Mouse (Mus musculus) midbrain, embryonic 10.5 days (tissue): ENCODE results near the gene Sh3d21. TPM values are rescaled to one million over a fixed set of nuclear protein-coding genes. Genes with fewer than 3 reads are reported as not detected.
A peak's percentile ranks its signal among the peaks of the same experiment; 100 is the strongest.
"Not testable (repeated sequence)": the region's sequence is repeated elsewhere in the genome, so short reads cannot be mapped to it uniquely, and the experiment has no call there.

Experiments
- DNase-seq: peaks from one replicate; pipeline ENCODE4 v3.0.0-alpha.2; 2017; ENCODE audit warnings: low spot score
- H3K27ac ChIP-seq: fragments of 300-500 bp; sonication (generic); replicated peaks from 2 replicates; pipeline ENCODE4 v1.5.1; 2016; ENCODE audit warnings: mild to moderate bottlenecking
- H3K27me3 ChIP-seq: fragments of 300-500 bp; sonication (generic); 2 replicates; pipeline ENCODE4 v1.6.1; 2016; ENCODE audit warnings: low read depth, mild to moderate bottlenecking; ENCODE audit not compliant: poor library complexity, severe bottlenecking
- H3K36me3 ChIP-seq: fragments of 300-500 bp; sonication (generic); 2 replicates; pipeline ENCODE4 v1.6.1; 2016; ENCODE audit warnings: mild to moderate bottlenecking, moderate library complexity
- H3K4me1 ChIP-seq: fragments of 300-500 bp; sonication (generic); 2 replicates; pipeline ENCODE4 v1.6.1; 2016
- H3K4me3 ChIP-seq: fragments of 300-500 bp; sonication (generic); 2 replicates; pipeline ENCODE4 v1.5.1; 2016; ENCODE audit warnings: mild to moderate bottlenecking, moderate library complexity
- H3K9me3 ChIP-seq: fragments of 300-500 bp; sonication (generic); replicated peaks from 2 replicates; pipeline ENCODE4 v1.6.1; 2016; ENCODE audit warnings: mild to moderate bottlenecking
- WGBS: fragments of 180-500 bp; shearing (Covaris S2); methylation state at CpG from one replicate; pipeline ENCODE4 v1.1.7; 2016; 5-methylcytosine and 5-hydroxymethylcytosine counted together
- polyA plus RNA-seq: library from polyadenylated mRNA; unstranded; fragments of >200 nt; fragmentation: Nextera tagmentation; extraction: Ambion mirVana; gene quantifications from 2 replicates; pipeline ENCODE4 v1.2.1, GENCODE M21; 2016

Sh3d21 gene
- polyA plus RNA-seq, 1 experiment from 2014 or later, result 0.79 TPM

DNA sequence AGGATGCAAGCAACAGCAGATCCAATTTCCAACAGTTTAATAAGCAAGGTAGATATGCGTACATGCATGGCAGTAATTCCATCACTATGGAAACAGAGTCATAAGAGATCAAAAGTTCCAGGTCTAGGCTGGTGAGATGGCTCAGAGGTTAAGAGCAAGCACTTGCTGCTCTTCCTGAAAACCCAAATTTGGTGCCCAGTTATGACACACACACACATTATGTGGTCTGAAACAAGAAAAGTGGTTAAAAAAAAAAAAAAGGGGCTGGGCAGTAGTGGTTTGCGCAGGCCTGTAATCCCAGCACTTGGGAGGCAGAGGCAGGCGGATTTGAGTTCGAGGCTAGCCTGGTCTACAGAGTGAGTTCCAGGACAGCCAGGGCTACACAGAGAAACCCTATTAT lies 31.6 kb upstream of the Sh3d21 start:
- WGBS, result 98% methylated on average over 4 of the region's 4 CpGs
- H3K4me1 ChIP-seq, result peaks cover 13% of the 10 kb centered on the region
- no peaks in the 10 kb centered on the region for H3K27me3 ChIP-seq
- no peak overlapping the region for H3K4me3 ChIP-seq
- peaks cover 94% of the 10 kb centered on the region for H3K36me3 ChIP-seq
- H3K27ac ChIP-seq, result no peak overlapping the region
- no peak for DNase-seq
- no peaks in the 10 kb centered on the region for H3K9me3 ChIP-seq

DNA sequence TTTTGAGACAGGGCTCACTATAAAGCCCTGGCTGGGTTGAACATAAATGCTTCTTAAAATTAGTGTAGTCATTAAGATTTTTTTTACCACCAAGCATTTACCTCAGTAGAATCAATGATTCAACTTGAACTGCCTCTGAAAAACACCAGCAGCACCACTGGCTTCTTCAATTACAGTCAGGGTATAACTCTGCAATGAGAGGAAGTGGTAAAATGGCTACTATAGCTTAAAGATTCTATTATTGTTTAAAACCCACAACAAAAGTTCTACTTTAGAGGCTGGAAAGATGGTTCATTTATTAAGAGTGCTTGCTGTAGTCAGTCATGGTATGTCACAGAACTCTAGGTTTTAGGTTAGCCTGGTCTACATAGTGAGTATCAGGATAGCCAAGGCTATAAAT lies 30.9 kb upstream of the Sh3d21 start:
- no peak for DNase-seq
- no peaks in the 10 kb centered on the region for H3K27me3 ChIP-seq
- no peaks in the 10 kb centered on the region for H3K9me3 ChIP-seq
- H3K27ac ChIP-seq, result no peak overlapping the region
- no peak overlapping the region for H3K4me3 ChIP-seq
- peaks cover 94% of the 10 kb centered on the region for H3K36me3 ChIP-seq
- H3K4me1 ChIP-seq, result peaks cover 8% of the 10 kb centered on the region; the same call in 1 of the 2 replicates

DNA sequence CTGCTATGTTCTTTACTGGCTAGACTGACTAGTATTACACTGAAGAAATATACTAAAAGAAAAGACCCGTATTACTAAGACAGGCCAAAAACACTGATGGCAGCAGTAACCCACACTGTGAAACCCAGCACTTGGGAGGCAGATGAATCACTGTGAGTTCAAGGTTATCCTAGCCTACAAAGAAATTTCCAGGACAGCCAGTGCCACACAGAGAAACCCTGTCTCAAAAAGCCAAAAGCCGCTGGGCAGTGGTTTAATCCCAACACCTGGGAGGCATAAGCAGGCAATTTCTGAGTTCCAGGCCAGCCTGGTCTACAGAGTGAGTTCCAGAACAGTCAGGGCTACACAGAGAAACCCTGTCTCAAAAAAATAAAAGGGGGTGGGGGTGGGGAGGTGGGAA lies 27.3 kb upstream of the Sh3d21 start:
- no peak for DNase-seq
- WGBS, result 96% methylated on average over 2 of the region's 2 CpGs
- Histone ChIP-seq H3K9me3 (no peaks in the 10 kb centered on the region), H3K4me3 (no peak overlapping the region), H3K4me1 (no peaks in the 10 kb centered on the region), H3K27ac (no peak overlapping the region), H3K27me3 (no peaks in the 10 kb centered on the region), H3K36me3 (peaks cover 96% of the 10 kb centered on the region)

DNA sequence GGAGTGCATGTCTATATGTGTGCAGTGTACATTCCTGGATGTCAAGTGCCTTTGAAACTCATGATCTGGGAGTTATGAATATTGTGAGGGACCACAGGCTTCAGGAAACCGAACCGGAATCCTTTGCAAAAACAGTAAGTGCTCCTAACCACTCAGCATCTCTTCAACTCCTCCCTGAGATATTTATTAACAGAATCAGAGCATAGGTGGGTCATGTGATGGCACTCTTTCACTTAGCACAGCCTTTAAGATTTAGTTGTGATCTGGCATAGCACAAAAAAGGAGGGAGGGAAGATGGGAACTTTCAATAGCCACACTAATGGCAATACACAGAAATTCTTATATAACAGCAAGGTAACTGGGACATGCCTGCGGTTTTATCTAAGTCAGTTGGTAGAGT lies 23.8 kb upstream of the Sh3d21 start:
- Histone ChIP-seq H3K27ac (no peak overlapping the region), H3K36me3 (peaks cover 97% of the 10 kb centered on the region), H3K4me1 (no peaks in the 10 kb centered on the region), H3K4me3 (no peak overlapping the region), H3K27me3 (no peaks in the 10 kb centered on the region), H3K9me3 (no peaks in the 10 kb centered on the region)
- no peak for DNase-seq
- 95% methylated on average over 3 of the region's 3 CpGs for WGBS

DNA sequence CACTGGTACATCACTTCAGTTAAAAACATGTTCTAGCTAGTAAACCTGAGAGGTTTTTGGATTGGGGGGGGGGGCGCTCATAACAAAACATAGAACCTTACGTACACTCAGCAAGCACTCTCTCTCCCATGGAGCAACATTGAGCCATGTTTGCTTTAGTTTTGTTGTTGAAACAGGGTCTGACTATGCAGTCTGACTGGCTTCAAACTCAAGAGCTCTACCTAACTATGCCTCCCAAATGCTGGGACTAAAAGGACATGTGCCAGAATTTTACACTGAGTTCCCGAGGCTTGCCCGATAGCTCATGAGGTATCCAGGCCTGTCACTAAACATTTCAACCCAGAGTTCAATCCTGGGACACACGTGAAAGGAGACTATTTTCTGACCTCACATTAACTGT lies 19.7 kb upstream of the Sh3d21 start:
- H3K27me3 ChIP-seq, result no peaks in the 10 kb centered on the region
- WGBS, result 89% methylated on average over 5 of the region's 5 CpGs
- no peak overlapping the region for H3K4me3 ChIP-seq
- H3K4me1 ChIP-seq, result no peaks in the 10 kb centered on the region
- no peak overlapping the region for H3K27ac ChIP-seq
- DNase-seq, result no peak
- H3K36me3 ChIP-seq, result peaks cover 95% of the 10 kb centered on the region
- H3K9me3 ChIP-seq, result no peaks in the 10 kb centered on the region

DNA sequence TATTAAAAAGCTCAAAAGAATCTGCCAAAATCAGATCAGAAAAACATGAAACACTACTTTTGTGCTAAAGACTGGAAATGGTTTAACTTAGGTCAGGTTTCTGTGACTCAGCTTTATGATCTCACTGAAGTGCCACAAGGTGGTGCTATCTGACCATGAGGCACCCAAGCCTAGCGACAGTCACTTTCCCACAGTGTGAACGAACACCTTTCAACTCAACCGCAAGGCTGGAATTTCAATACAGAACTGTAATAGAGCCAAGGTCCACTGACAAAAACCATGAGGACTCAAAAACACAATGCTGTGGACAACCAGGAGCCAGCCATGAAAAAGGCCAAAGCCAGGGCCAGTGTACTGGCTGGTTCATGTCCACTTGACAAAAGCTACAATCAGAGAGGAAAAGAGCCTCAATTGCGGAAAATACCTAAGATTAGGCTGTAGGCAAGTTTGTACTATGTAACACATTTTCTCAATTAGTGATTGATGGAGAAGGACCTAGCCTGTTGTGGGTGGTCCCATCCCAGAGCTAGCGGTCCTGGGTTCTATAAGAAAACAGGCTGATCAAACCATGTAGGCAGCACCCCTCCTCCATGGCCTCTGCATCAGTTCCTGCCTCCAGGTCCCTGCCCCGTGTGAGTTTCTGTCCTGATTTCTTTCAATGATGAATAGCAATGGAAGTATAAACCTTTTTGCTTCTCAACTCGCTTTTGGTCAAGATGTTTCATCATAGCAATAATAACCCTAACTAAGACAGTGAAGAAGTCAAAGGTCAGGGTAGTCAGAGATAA lies 18.1 kb upstream of the Sh3d21 start:
- no peak overlapping the region for H3K27ac ChIP-seq
- no peak for DNase-seq
- no peaks in the 10 kb centered on the region for H3K4me1 ChIP-seq
- 80% methylated on average over 7 of the region's 7 CpGs for WGBS
- no peak overlapping the region for H3K4me3 ChIP-seq
- no peaks in the 10 kb centered on the region for H3K27me3 ChIP-seq
- H3K36me3 ChIP-seq, result peaks cover 97% of the 10 kb centered on the region
- no peaks in the 10 kb centered on the region for H3K9me3 ChIP-seq

DNA sequence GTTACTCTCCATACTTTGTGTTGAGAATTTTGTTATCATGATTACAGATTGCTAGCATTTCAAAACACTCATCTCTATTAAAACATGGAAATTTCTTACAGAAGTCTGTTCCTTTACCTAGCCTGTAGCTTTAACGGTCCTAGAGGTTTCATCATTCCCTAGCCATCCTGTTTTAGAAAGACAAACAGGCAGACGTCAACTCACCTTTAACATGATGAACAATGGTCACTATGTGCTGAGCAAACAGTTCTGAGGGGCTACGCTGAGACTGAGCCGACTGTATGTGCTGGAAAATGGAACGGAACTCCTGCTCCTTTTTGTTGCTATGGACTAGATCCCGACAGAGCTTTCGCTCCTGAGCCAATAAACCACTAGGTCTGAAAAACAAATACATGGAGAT lies 12.7 kb upstream of the Sh3d21 start:
- not testable (repeated sequence) for DNase-seq, H3K27me3 ChIP-seq, H3K27ac ChIP-seq, H3K9me3 ChIP-seq, H3K4me3 ChIP-seq, H3K4me1 ChIP-seq
- WGBS, result 95% methylated on average over 7 of the region's 7 CpGs
- peaks cover 97% of the 10 kb centered on the region for H3K36me3 ChIP-seq

DNA sequence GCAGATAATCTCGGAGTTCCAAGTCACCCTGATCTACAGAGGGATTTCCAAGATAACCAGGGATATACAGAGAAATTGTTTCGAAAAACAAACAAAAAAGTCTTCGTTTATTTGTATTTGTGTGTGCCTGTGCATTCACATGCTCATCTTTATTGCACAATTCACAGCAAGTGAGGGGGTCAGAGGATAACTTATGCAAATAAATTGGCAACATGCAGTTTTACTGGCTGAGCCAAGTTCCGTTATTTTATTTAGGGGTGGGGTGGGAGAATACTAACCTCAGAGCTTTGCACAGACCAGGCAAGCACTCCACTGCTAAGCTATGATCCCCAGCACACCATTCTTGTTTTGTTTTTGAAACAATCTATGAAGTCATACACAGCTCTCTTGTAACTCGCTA lies 10.5 kb upstream of the Sh3d21 start:
- no peaks in the 10 kb centered on the region for H3K4me1 ChIP-seq
- no peaks in the 10 kb centered on the region for H3K9me3 ChIP-seq
- H3K27ac ChIP-seq, result no peak overlapping the region
- no peak for DNase-seq
- no peaks in the 10 kb centered on the region for H3K27me3 ChIP-seq
- no peak overlapping the region for H3K4me3 ChIP-seq
- H3K36me3 ChIP-seq, result peaks cover 97% of the 10 kb centered on the region
- 93% methylated on average over 5 of the region's 5 CpGs for WGBS

DNA sequence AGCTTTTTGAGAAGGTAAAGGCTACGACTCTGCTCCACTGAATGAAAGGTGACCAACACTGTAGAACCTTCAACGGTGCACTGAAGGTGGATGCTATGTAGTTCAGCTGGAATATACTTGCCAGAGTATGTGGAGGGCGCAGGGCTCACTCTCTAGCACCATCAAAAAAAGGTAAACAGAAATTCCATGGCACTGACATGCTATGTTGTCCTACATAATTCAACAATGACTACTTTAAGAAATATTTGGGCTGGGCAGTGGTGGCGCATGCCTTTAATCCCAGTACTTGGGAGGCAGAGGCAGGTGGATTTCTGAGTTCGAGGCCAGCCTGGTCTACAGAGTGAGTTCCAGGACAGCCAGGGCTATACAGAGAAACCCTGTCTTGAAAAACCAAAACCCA lies 7.4 kb upstream of the Sh3d21 start:
- WGBS, result 98% methylated on average over 5 of the region's 5 CpGs
- not testable (repeated sequence) for H3K4me1 ChIP-seq, H3K27ac ChIP-seq, DNase-seq, H3K9me3 ChIP-seq, H3K4me3 ChIP-seq, H3K27me3 ChIP-seq
- H3K36me3 ChIP-seq, result peaks cover 100% of the 10 kb centered on the region

DNA sequence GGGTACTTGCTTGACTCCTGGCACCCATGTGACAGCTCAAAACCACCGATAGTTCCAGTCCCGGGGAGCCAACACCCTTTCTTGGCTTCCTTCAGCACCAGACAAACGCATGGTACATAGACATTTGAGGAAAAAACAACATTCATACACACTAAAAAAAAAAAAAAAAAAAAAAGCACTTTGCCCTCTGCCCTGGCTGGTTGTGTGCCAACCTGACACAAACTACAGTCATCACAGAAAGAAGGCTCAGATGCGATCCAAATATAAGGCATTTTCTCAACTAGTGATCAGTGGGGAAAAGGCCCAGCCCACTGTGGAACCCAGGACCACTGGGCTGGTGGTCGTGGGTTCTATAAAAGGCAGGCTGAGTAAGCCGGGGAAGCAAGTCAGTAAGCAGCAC lies 5.6 kb upstream of the Sh3d21 start:
- Histone ChIP-seq H3K4me3 (no peak overlapping the region), H3K36me3 (peaks cover 90% of the 10 kb centered on the region), H3K27ac (no peak overlapping the region), H3K4me1 (no peaks in the 10 kb centered on the region), H3K9me3 (no peaks in the 10 kb centered on the region), H3K27me3 (no peaks in the 10 kb centered on the region)
- WGBS, result 95% methylated on average over 6 of the region's 6 CpGs
- DNase-seq, result no peak

DNA sequence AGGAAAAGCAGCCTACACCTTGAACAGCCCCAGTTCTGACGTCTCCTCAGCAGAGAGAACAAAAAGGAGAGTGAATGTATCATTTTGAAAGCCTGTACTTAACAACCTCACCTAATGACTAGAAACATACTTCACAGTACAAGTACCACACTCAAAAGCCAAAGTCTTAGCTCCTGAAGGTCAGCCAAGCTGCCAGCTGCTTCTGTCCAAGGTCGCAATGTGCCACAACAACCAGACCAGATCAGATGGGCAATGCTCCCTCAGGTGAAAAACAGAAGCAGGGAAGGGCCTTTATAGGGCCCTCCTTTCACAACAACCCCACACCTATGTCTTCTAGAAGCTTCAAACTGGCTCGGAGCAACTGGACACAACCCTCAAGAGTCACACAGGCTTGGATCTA lies 2.8 kb upstream of the Sh3d21 start:
- Histone ChIP-seq H3K36me3 (peaks cover 68% of the 10 kb centered on the region), H3K27me3 (no peaks in the 10 kb centered on the region), H3K27ac (no peak overlapping the region), H3K9me3 (no peaks in the 10 kb centered on the region), H3K4me1 (peaks cover 21% of the 10 kb centered on the region), H3K4me3 (no peak overlapping the region)
- no peak for DNase-seq
- 77% methylated on average over 3 of the region's 3 CpGs for WGBS

DNA sequence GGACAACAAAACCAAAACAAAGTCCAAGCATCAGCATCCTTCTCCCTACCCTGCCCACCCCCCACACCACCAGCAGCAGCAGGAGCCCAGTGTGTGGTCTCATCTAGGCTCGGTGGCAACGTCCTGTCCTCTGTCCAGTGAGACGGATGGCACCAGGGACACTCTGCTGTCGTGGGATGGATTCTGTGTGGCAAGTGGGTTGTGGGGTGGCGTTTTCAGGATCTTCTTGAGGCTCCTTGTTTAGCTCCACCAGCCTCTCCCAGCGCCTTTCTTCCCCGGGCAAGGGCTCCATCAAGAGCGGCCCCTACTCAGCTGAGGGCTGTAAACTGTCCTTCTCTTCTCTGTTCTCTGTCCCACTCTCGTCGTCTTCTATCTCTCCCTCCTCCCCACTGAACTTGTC lies 1.8 kb upstream of the Sh3d21 start:
- H3K4me3 ChIP-seq, H3K27ac ChIP-seq, DNase-seq, H3K9me3 ChIP-seq, H3K27me3 ChIP-seq: not testable (repeated sequence)
- 80% methylated on average over 10 of the region's 10 CpGs for WGBS
- Histone ChIP-seq H3K36me3 (peaks cover 58% of the 10 kb centered on the region), H3K4me1 (peaks cover 21% of the 10 kb centered on the region)

DNA sequence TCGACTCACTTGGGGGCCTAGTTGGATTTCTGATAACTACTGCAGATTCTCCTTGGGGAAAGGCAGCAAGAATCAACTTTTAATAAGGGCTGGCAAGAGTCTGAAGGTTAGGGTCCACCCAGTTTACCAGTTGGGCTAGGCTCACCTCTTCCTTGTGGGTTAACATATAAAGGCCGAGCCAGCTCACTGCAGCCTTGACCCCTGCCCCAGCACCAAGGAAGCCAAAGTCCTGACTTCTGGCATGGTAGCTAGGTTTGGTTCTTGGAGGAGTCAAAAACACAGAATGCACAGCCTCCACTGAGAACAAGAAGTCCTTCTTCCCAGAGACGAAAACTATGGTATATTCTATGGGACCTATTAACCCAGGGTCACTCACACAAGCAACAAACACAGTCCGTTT lies 394 bp upstream of the Sh3d21 start:
- H3K9me3 ChIP-seq, result no peaks in the 10 kb centered on the region
- WGBS, result 71% methylated on average over 4 of the region's 4 CpGs
- peak overlapping the region; percentile 75; the same call in 1 of the 2 replicates for H3K4me3 ChIP-seq
- peaks cover 44% of the 10 kb centered on the region for H3K36me3 ChIP-seq
- H3K27me3 ChIP-seq, result no peaks in the 10 kb centered on the region
- H3K4me1 ChIP-seq, result peaks cover 21% of the 10 kb centered on the region
- no peak overlapping the region for H3K27ac ChIP-seq
- no peak for DNase-seq
